Mouse (Mus musculus) forebrain, embryonic 10.5 days (tissue): ENCODE data around the gene Traf6. TPM values are rescaled to one million over a fixed set of nuclear protein-coding genes. Genes with fewer than 3 reads are reported as not detected.
"Not testable (repeated sequence)": the region's sequence is repeated elsewhere in the genome, so short reads cannot be mapped to it uniquely, and the experiment has no call there.

Experiments
- DNase-seq: peaks from one replicate; pipeline ENCODE4 v3.0.0-alpha.2; 2017; ENCODE audit warnings: low spot score; ENCODE audit errors: extremely low spot score
- H3K27ac ChIP-seq: fragments of 300-500 bp; sonication (generic); 2 replicates; pipeline ENCODE4 v1.5.1; 2016; ENCODE audit warnings: mild to moderate bottlenecking
- H3K27me3 ChIP-seq: fragments of 300-500 bp; sonication (generic); 2 replicates; pipeline ENCODE4 v1.6.1; 2016; ENCODE audit warnings: mild to moderate bottlenecking; ENCODE audit not compliant: poor library complexity, severe bottlenecking
- H3K36me3 ChIP-seq: fragments of 300-500 bp; sonication (generic); replicated peaks from 2 replicates; pipeline ENCODE4 v1.6.1; 2016; ENCODE audit warnings: mild to moderate bottlenecking, moderate library complexity
- H3K4me1 ChIP-seq: fragments of 300-500 bp; sonication (generic); 2 replicates; pipeline ENCODE4 v1.6.1; 2016
- H3K4me3 ChIP-seq: fragments of 300-500 bp; sonication (generic); 2 replicates; pipeline ENCODE4 v1.5.1; 2016; ENCODE audit warnings: mild to moderate bottlenecking, moderate library complexity
- H3K9me3 ChIP-seq: fragments of 300-500 bp; sonication (generic); 2 replicates; pipeline ENCODE4 v1.6.1; 2016; ENCODE audit warnings: mild to moderate bottlenecking, moderate library complexity
- WGBS: fragments of 180-500 bp; shearing (Covaris S2); methylation state at CpG from one replicate; pipeline ENCODE4 v1.1.7; 2016; 5-methylcytosine and 5-hydroxymethylcytosine counted together
- polyA plus RNA-seq: library from polyadenylated mRNA; unstranded; fragments of >200 nt; fragmentation: Nextera tagmentation; extraction: Ambion mirVana; gene quantifications from 2 replicates; pipeline ENCODE4 v1.2.1, GENCODE M21; 2016

Gene Traf6
- polyA plus RNA-seq, 1 experiment from 2014 or later, result 17.9 TPM

DNA sequence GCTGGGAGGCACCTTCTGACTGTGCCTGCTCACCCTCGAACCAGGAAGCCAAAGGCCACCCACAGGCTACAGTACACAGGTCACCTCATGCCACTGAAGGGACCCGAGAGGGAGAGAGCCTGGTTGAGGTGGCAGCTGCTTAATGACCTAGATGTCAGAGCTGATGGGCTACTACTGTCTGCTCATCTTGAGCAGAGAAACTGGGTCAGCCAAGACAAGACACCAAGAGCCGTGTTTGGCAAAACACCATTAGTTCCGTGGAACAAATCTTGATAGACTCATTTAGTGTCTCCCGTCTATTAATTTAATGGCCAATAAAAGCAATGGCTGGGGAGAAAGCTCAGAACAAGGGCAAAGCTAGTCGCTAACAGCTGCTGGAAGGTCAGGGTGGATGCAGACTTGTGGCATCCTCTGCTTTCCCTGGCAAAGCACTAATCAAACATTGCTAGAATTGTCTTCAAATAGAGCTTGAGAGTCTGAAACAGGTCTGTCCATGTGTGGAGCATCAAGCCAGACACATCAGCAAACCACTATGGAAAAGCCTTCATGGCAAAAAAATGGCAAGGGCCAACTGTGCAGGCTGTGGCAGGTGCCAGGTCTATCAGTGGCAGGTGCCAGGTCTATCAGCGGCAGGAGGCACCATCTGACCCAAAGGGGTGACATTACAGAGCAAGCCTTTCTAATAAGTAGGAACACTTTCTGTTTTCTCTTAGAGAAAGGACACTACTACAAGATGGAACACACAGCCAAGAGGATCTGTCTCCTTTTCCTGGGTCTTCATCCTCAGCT is 64.0 kb downstream of the Traf6 start:
- H3K36me3 ChIP-seq, result peaks cover 68% of the 10 kb centered on the region
- no peaks in the 10 kb centered on the region for H3K27me3 ChIP-seq
- H3K27ac ChIP-seq, result no peak overlapping the region
- no peaks in the 10 kb centered on the region for H3K9me3 ChIP-seq
- H3K4me3 ChIP-seq, result no peak overlapping the region
- no peaks in the 10 kb centered on the region for H3K4me1 ChIP-seq
- 90% methylated on average over 7 of the region's 7 CpGs for WGBS
- no peak for DNase-seq

DNA sequence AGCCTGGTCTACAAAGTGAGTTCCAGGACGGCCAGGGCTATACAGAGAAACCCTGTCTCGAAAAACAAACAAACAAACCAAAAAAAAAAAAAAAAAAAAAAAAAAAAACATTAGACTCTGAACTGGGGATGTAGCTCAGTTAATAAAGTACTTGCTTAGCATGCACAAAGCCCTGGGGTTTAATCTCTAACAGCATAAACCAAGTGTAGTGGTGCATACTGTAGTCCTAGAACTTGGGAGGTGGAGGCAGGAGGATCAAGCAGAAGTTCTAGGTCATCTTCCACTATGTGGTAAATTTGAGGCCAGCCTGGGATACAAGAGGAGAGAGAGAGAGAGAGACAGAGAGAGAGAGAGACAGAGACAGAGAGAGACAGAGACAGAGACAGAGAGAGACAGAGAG is 67.4 kb downstream of the Traf6 start:
- not testable (repeated sequence) for H3K27me3 ChIP-seq, H3K27ac ChIP-seq, H3K9me3 ChIP-seq, DNase-seq, H3K4me1 ChIP-seq, H3K4me3 ChIP-seq
- H3K36me3 ChIP-seq, result peaks cover 45% of the 10 kb centered on the region
- whole genome bisulfite sequencing, result 84% methylated on average over 2 of the region's 2 CpGs

DNA sequence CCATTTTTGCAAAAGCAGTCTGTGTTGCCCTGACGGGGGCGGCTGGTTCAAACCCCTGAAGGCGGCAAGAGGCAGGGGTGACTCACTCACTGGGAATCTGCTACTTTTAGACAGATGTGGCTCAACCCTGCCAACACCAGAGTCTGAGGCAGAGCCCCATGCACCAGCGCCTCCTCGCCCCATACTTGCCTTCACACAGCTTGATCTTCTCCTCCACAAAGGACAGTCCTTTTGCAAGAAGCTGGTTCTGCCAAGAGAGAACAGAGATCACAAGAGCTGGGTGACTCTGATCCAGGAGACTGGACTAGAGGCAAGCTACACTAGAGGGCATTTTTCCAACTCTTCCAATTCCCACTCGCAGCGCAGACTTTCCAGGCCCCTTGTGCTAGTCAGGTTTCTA is 68.3 kb downstream of the Traf6 start:
- peaks cover 39% of the 10 kb centered on the region for H3K36me3 ChIP-seq
- peaks cover 14% of the 10 kb centered on the region for H3K4me1 ChIP-seq
- 93% methylated on average over 7 of the region's 7 CpGs for WGBS
- no peak overlapping the region for H3K4me3 ChIP-seq
- H3K27ac ChIP-seq, result no peak overlapping the region
- DNase-seq, result no peak
- H3K9me3 ChIP-seq, result no peaks in the 10 kb centered on the region
- H3K27me3 ChIP-seq, result no peaks in the 10 kb centered on the region

Other genes with a start within 250 kb of the Traf6 start
- not detected in 2 replicates for gene Rag2, start 53.7 kb upstream of the Traf6 start, polyA plus RNA-seq
- gene Rag1, start 28.9 kb upstream of the Traf6 start, polyA plus RNA-seq, result not detected in 2 replicates
- 61.3 and 65.8 TPM in 2 replicates for gene B230118H07Rik, start 28.9 kb upstream of the Traf6 start, polyA plus RNA-seq
- 24.4 and 25.4 TPM in 2 replicates for gene Prr5l, start 204.6 kb downstream of the Traf6 start, polyA plus RNA-seq
- 59.2 and 62.2 TPM in 2 replicates for gene Commd9, start 207.8 kb downstream of the Traf6 start, polyA plus RNA-seq